ENCODE assay signal across 27 mouse cellular contexts in the genomic region with DNA sequence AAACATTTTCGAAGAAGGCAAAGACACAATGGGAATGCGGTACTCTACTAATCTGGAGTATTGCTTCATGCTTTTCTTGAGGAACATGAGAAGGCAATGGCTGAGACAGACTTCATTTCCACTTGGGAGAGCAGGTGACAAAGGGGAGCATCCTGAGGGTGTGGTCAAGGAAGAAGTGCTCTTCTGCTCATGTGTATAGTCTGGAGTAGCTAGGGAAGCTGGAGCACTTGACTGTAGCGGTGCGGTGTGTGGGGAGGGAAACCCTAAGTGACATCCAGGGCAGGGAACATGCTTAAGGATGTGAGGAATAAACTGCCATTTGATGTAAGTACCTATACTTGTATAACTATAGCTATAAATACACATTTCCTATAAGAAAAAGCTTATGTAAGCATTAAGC.
"Had no signal": no experiment of that assay in that cellular context is flagged by ENCODE, and none has a peak within 500 bp of the region (broad histone marks: within the 10 kb centered on the region; RNA-seq: fewer than 3 reads in every experiment).

No protein-coding gene starts in this region.

- H3K4me2 ChIP-seq: heart, embryonic 12.5 days; hindbrain, embryonic 12.5 days; hindbrain, embryonic 14.5 days; intestine, embryonic 15.5 days; limb, embryonic 12.5 days; liver, embryonic 11.5 days; liver, embryonic 13.5 days; liver, embryonic 15.5 days had no signal

- H3K36me3 ChIP-seq: heart, embryonic 10.5 days; heart, embryonic 12.5 days; hindbrain, embryonic 10.5 days; hindbrain, embryonic 12.5 days; intestine, embryonic 15.5 days; limb, embryonic 10.5 days; limb, embryonic 12.5 days; liver, embryonic 13.5 days; liver, embryonic 15.5 days had no signal

- H3K27me3 ChIP-seq: heart, embryonic 12.5 days; hindbrain, embryonic 12.5 days; intestine, embryonic 15.5 days; limb, embryonic 12.5 days; liver, embryonic 13.5 days; liver, embryonic 15.5 days had no signal

- DNase-seq: gastrocnemius, adult 2 months; gastrocnemius, postnatal 10 days; gastrocnemius, postnatal 25 days; heart, adult 18-20 months; heart, postnatal 10 days; heart, postnatal 4 days; kidney, adult 2 months; kidney, adult 9 months; kidney, postnatal 14 days; kidney, postnatal 36 days; liver; liver, embryonic 13.5 days had no signal

- H3K4me1 ChIP-seq: heart, embryonic 10.5 days; hindbrain, embryonic 10.5 days; hindbrain, embryonic 12.5 days; intestine, embryonic 15.5 days; liver, embryonic 13.5 days; liver, embryonic 15.5 days had no signal

- H3K9me3 ChIP-seq: heart, embryonic 10.5 days; heart, embryonic 12.5 days; hindbrain, embryonic 10.5 days; hindbrain, embryonic 12.5 days; intestine, embryonic 15.5 days; limb, embryonic 10.5 days; limb, embryonic 12.5 days; liver, embryonic 13.5 days; liver, embryonic 15.5 days had no signal

- H3K27ac ChIP-seq: gastrocnemius, adult 2 months; heart, embryonic 10.5 days; hindbrain, embryonic 10.5 days; hindbrain, embryonic 12.5 days; hindbrain, embryonic 14.5 days; intestine, embryonic 15.5 days; layer of hippocampus, adult 2 months; left cerebral cortex, adult 2 months; limb, embryonic 10.5 days; limb, embryonic 12.5 days; liver, embryonic 13.5 days; liver, embryonic 15.5 days had no signal

- H3K4me3 ChIP-seq: gastrocnemius, adult 2 months; heart, embryonic 10.5 days; heart, embryonic 12.5 days; hindbrain, embryonic 10.5 days; hindbrain, embryonic 12.5 days; intestine, embryonic 15.5 days; layer of hippocampus, adult 2 months; left cerebral cortex, adult 2 months; limb, embryonic 10.5 days; limb, embryonic 12.5 days; liver, embryonic 13.5 days; liver, embryonic 15.5 days had no signal

- H3K9ac ChIP-seq: heart, embryonic 12.5 days; hindbrain, embryonic 12.5 days; hindbrain, embryonic 14.5 days; intestine, embryonic 15.5 days; limb, embryonic 12.5 days; liver, embryonic 13.5 days; liver, embryonic 15.5 days had no signal

- ATAC-seq: hindbrain, embryonic 16.5 days; inflammation-experienced regulatory T-cells, adult 6 months; intestine, embryonic 15.5 days; intestine, postnatal 0 days had no signal
